Mouse (Mus musculus) cerebellum, adult 11-12 months (tissue): Measurements from ENCODE around the gene Prl8a6.
A peak's percentile ranks its signal among the peaks of the same experiment; 100 is the strongest.

ENCODE experiments used
- DNase-seq: peaks from one replicate; pipeline ENCODE4 v3.0.0; 2022

Gene Prl8a6

GRCm38 (mm10) chr13:27438588-27438987, at the start of gene Prl8a6:
Gene Prl8a6, minus strand, starts transcription at chr13:27438688.
- DNase-seq = no peak

- DNase-seq = no peak
Measured at GRCm38 (mm10) chr13:27433159-27433558, 5.3 kb downstream of the Prl8a6 start.

GRCm38 (mm10) chr13:27413640-27414039, 24.8 kb downstream of the Prl8a6 start:
- DNase-seq = no peak

- peak; percentile 74 for DNase-seq
Measured at GRCm38 (mm10) chr13:27399061-27399724, 39.3 kb downstream of the Prl8a6 start.

- no peak for DNase-seq
Measured at GRCm38 (mm10) chr13:27390746-27391145, 47.7 kb downstream of the Prl8a6 start, which contains the start of gene Prl2b1. Gene Prl2b1, minus strand, starts transcription at chr13:27390846.
